Mouse (Mus musculus): ENCODE data around the gene Rnase4.

GRCm38 (mm10) chr14:51094921-51095320 is 4.0 kb downstream of the Rnase4 start:
- TF ChIP-seq CTCF (IDR thresholded peaks at IDR 0.05; ENCODE audit: low read depth, low read length) (no peak), POLR2A (IDR thresholded peaks at IDR 0.05; ENCODE audit: borderline replicate concordance, low read depth, low read length) (no peak)
